Mouse (Mus musculus): Measurements from ENCODE around the gene Il6st. TPM values are rescaled to one million over a fixed set of nuclear protein-coding genes. Genes with fewer than 3 reads are reported as not detected.

Gene Il6st
- polyA plus RNA-seq, 1 experiment from 2014 or later: 21.5 TPM

GRCm38 (mm10) chr13:112508487-112508886 is 44.6 kb downstream of the Il6st start:
- no peak for ATAC-seq
- Histone ChIP-seq H3K27me3 (replicated peaks; ENCODE audit: control insufficient read depth, insufficient read depth, low read length) (no peaks in the 10 kb centered on the region), H3K9ac (ENCODE audit: low read depth, low read length) (no peak overlapping the region), H3K4me2 (ENCODE audit: low read length) (no peak overlapping the region), H3K4me3 (ENCODE audit: low read length) (no peak overlapping the region), H3K36me3 (ENCODE audit: control insufficient read depth, insufficient read depth, low read length) (peaks cover 22% of the 10 kb centered on the region), H3K4me1 (ENCODE audit: control insufficient read depth, insufficient read depth, low read depth, low read length) (no peaks in the 10 kb centered on the region), H3K27ac (ENCODE audit: low read depth, low read length) (no peak overlapping the region), H3K9me3 (ENCODE audit: control insufficient read depth, low read length) (no peaks in the 10 kb centered on the region)
- WGBS: 90% methylated on average over 5 of the region's 5 CpGs

GRCm38 (mm10) chr13:112509465-112509864 is 45.6 kb downstream of the Il6st start:
- H3K36me3 ChIP-seq (ENCODE audit: control insufficient read depth, insufficient read depth, low read length): peaks cover 13% of the 10 kb centered on the region
- H3K4me1 ChIP-seq (ENCODE audit: control insufficient read depth, insufficient read depth, low read depth, low read length): no peaks in the 10 kb centered on the region
- H3K4me3 ChIP-seq (ENCODE audit: low read length): no peak overlapping the region
- no peak overlapping the region for H3K9ac ChIP-seq (ENCODE audit: low read depth, low read length)
- no peak overlapping the region for H3K27ac ChIP-seq (ENCODE audit: low read depth, low read length)
- H3K9me3 ChIP-seq (ENCODE audit: control insufficient read depth, low read length): no peaks in the 10 kb centered on the region
- peak; percentile 71 for ATAC-seq
- WGBS: 16% methylated on average over 4 of the region's 4 CpGs
- no peaks in the 10 kb centered on the region for H3K27me3 ChIP-seq (replicated peaks; ENCODE audit: control insufficient read depth, insufficient read depth, low read length)
- H3K4me2 ChIP-seq (ENCODE audit: low read length): no peak overlapping the region

GRCm38 (mm10) chr13:112510437-112511212 is 46.8 kb downstream of the Il6st start:
- Histone ChIP-seq H3K4me1 (ENCODE audit: control insufficient read depth, insufficient read depth, low read depth, low read length) (no peaks in the 10 kb centered on the region), H3K9ac (ENCODE audit: low read depth, low read length) (no peak overlapping the region), H3K9me3 (ENCODE audit: control insufficient read depth, low read length) (no peaks in the 10 kb centered on the region), H3K4me3 (ENCODE audit: low read length) (no peak overlapping the region), H3K36me3 (ENCODE audit: control insufficient read depth, insufficient read depth, low read length) (peaks cover 5% of the 10 kb centered on the region; the same call in 1 of the 2 replicates), H3K27ac (ENCODE audit: low read depth, low read length) (no peak overlapping the region), H3K27me3 (replicated peaks; ENCODE audit: control insufficient read depth, insufficient read depth, low read length) (no peaks in the 10 kb centered on the region), H3K4me2 (ENCODE audit: low read length) (no peak overlapping the region)
- ATAC-seq: no peak
- 95% methylated on average over 19 of the region's 19 CpGs for WGBS

- no peaks in the 10 kb centered on the region for H3K27me3 ChIP-seq (replicated peaks; ENCODE audit: control insufficient read depth, insufficient read depth, low read length)
- no peaks in the 10 kb centered on the region for H3K4me1 ChIP-seq (ENCODE audit: control insufficient read depth, insufficient read depth, low read depth, low read length)
- H3K4me2 ChIP-seq (ENCODE audit: low read length): no peak overlapping the region
- no peak overlapping the region for H3K4me3 ChIP-seq (ENCODE audit: low read length)
- H3K9ac ChIP-seq (ENCODE audit: low read depth, low read length): no peak overlapping the region
- no peaks in the 10 kb centered on the region for H3K9me3 ChIP-seq (ENCODE audit: control insufficient read depth, low read length)
- peaks cover 5% of the 10 kb centered on the region; the same call in 1 of the 2 replicates for H3K36me3 ChIP-seq (ENCODE audit: control insufficient read depth, insufficient read depth, low read length)
- no peak for ATAC-seq
- H3K27ac ChIP-seq (ENCODE audit: low read depth, low read length): no peak overlapping the region
- WGBS: 74% methylated on average over 11 of the region's 11 CpGs
Measured at GRCm38 (mm10) chr13:112511261-112511660, 47.4 kb downstream of the Il6st start.

GRCm38 (mm10) chr13:112511810-112512209 is 47.9 kb downstream of the Il6st start:
- no peak overlapping the region for H3K4me2 ChIP-seq (ENCODE audit: low read length)
- H3K9me3 ChIP-seq (ENCODE audit: control insufficient read depth, low read length): no peaks in the 10 kb centered on the region
- ATAC-seq: no peak
- H3K27ac ChIP-seq (ENCODE audit: low read depth, low read length): no peak overlapping the region
- WGBS: 96% methylated on average over 7 of the region's 7 CpGs
- no peak overlapping the region for H3K4me3 ChIP-seq (ENCODE audit: low read length)
- no peaks in the 10 kb centered on the region for H3K27me3 ChIP-seq (replicated peaks; ENCODE audit: control insufficient read depth, insufficient read depth, low read length)
- peaks cover 3% of the 10 kb centered on the region; the same call in 1 of the 2 replicates for H3K36me3 ChIP-seq (ENCODE audit: control insufficient read depth, insufficient read depth, low read length)
- no peak overlapping the region for H3K9ac ChIP-seq (ENCODE audit: low read depth, low read length)
- H3K4me1 ChIP-seq (ENCODE audit: control insufficient read depth, insufficient read depth, low read depth, low read length): no peaks in the 10 kb centered on the region

- Histone ChIP-seq H3K27ac (ENCODE audit: low read depth, low read length) (no peak overlapping the region), H3K9me3 (ENCODE audit: control insufficient read depth, low read length) (peaks cover 2% of the 10 kb centered on the region; the same call in 1 of the 2 replicates), H3K36me3 (ENCODE audit: control insufficient read depth, insufficient read depth, low read length) (peaks cover 1% of the 10 kb centered on the region; the same call in 1 of the 2 replicates), H3K4me1 (ENCODE audit: control insufficient read depth, insufficient read depth, low read depth, low read length) (no peaks in the 10 kb centered on the region), H3K4me2 (ENCODE audit: low read length) (no peak overlapping the region), H3K27me3 (replicated peaks; ENCODE audit: control insufficient read depth, insufficient read depth, low read length) (no peaks in the 10 kb centered on the region), H3K9ac (ENCODE audit: low read depth, low read length) (no peak overlapping the region), H3K4me3 (ENCODE audit: low read length) (no peak overlapping the region)
- 85% methylated on average over 5 of the region's 5 CpGs for WGBS
- ATAC-seq: no peak
Measured at GRCm38 (mm10) chr13:112512824-112513223, 49.0 kb downstream of the Il6st start.

- H3K4me1 ChIP-seq (ENCODE audit: control insufficient read depth, insufficient read depth, low read depth, low read length): no peaks in the 10 kb centered on the region
- H3K9me3 ChIP-seq (ENCODE audit: control insufficient read depth, low read length): peaks cover 5% of the 10 kb centered on the region
- no peaks in the 10 kb centered on the region for H3K27me3 ChIP-seq (replicated peaks; ENCODE audit: control insufficient read depth, insufficient read depth, low read length)
- 68% methylated on average over 1 of the region's 1 CpGs for WGBS
- no peak for ATAC-seq
- no peak overlapping the region for H3K4me3 ChIP-seq (ENCODE audit: low read length)
- H3K27ac ChIP-seq (ENCODE audit: low read depth, low read length): no peak overlapping the region
- H3K9ac ChIP-seq (ENCODE audit: low read depth, low read length): no peak overlapping the region
- no peaks in the 10 kb centered on the region for H3K36me3 ChIP-seq (ENCODE audit: control insufficient read depth, insufficient read depth, low read length)
- no peak overlapping the region for H3K4me2 ChIP-seq (ENCODE audit: low read length)
Measured at GRCm38 (mm10) chr13:112514546-112514945, 50.7 kb downstream of the Il6st start.

GRCm38 (mm10) chr13:112522261-112522660 is 58.4 kb downstream of the Il6st start:
- no peak overlapping the region for H3K4me3 ChIP-seq (ENCODE audit: low read length)
- no peaks in the 10 kb centered on the region for H3K27me3 ChIP-seq (replicated peaks; ENCODE audit: control insufficient read depth, insufficient read depth, low read length)
- whole genome bisulfite sequencing: 70% methylated on average over 6 of the region's 6 CpGs
- H3K9me3 ChIP-seq (ENCODE audit: control insufficient read depth, low read length): peaks cover 5% of the 10 kb centered on the region
- H3K36me3 ChIP-seq (ENCODE audit: control insufficient read depth, insufficient read depth, low read length): no peaks in the 10 kb centered on the region
- H3K4me2 ChIP-seq (ENCODE audit: low read length): no peak overlapping the region
- H3K9ac ChIP-seq (ENCODE audit: low read depth, low read length): no peak overlapping the region
- H3K27ac ChIP-seq (ENCODE audit: low read depth, low read length): no peak overlapping the region
- no peak for ATAC-seq
- no peaks in the 10 kb centered on the region for H3K4me1 ChIP-seq (ENCODE audit: control insufficient read depth, insufficient read depth, low read depth, low read length)

GRCm38 (mm10) chr13:112522896-112523295 is 59.0 kb downstream of the Il6st start:
- Histone ChIP-seq H3K9me3 (ENCODE audit: control insufficient read depth, low read length) (peaks cover 3% of the 10 kb centered on the region), H3K4me3 (ENCODE audit: low read length) (no peak overlapping the region), H3K36me3 (ENCODE audit: control insufficient read depth, insufficient read depth, low read length) (no peaks in the 10 kb centered on the region), H3K27ac (ENCODE audit: low read depth, low read length) (no peak overlapping the region), H3K9ac (ENCODE audit: low read depth, low read length) (no peak overlapping the region), H3K4me2 (ENCODE audit: low read length) (no peak overlapping the region), H3K4me1 (ENCODE audit: control insufficient read depth, insufficient read depth, low read depth, low read length) (no peaks in the 10 kb centered on the region), H3K27me3 (replicated peaks; ENCODE audit: control insufficient read depth, insufficient read depth, low read length) (no peaks in the 10 kb centered on the region)
- ATAC-seq: no peak
- 85% methylated on average over 3 of the region's 3 CpGs for WGBS

Data from hindbrain, embryonic 16.5 days (tissue).